Mouse (Mus musculus) MEL (cell line): ENCODE measurements at regions not wholly inside any gene's neighbourhood (a gene's known extent, or its start where the extent isn't known, plus 50 kb on each side); places are given as distances from the start of the nearest gene placed in this dataset.

Experiments used
- DNase-seq: peaks from one replicate; pipeline ENCODE4 v3.0.0; 2011; ENCODE audit warnings: low read depth, low spot score
- H3K27ac ChIP-seq: 2 replicates; pipeline ENCODE4 v1.5.1; 2012; ENCODE audit warnings: low read depth, mild to moderate bottlenecking, control low read depth, low read length, moderate library complexity; ENCODE audit not compliant: control insufficient read depth
- H3K27me3 ChIP-seq, 2 experiments: fragments of 150-350 bp in 1 of 2; sonication (generic) in 1 of 2; 2 replicates each; pipeline ENCODE4 v1.6.1; 2012; ENCODE audit warnings: low read length in 2 of 2, mild to moderate bottlenecking in 2 of 2, improper control_type of control experiment in 1 of 2, moderate library complexity in 1 of 2; ENCODE audit not compliant: insufficient read depth in 2 of 2, control insufficient read depth in 1 of 2
- H3K36me3 ChIP-seq, 2 experiments: 2 replicates each; pipeline ENCODE4 v1.6.1; 2012 to 2014; ENCODE audit warnings: low read length in 2 of 2, improper control_type of control experiment in 1 of 2, inconsistent platforms in 1 of 2, mild to moderate bottlenecking in 1 of 2; ENCODE audit not compliant: insufficient read depth in 2 of 2, control insufficient read depth in 1 of 2
- H3K4me1 ChIP-seq, 2 experiments: fragments of 150-350 bp in 1 of 2; sonication (generic) in 1 of 2; 2 replicates each; pipeline ENCODE4 v1.6.1; 2012; ENCODE audit warnings: low read length in 2 of 2, improper control_type of control experiment in 1 of 2, mild to moderate bottlenecking in 1 of 2; ENCODE audit not compliant: insufficient read depth in 2 of 2, control insufficient read depth in 1 of 2
- H3K4me3 ChIP-seq, 2 experiments: fragments of 150-350 bp in 1 of 2; sonication (generic) in 1 of 2; 2 replicates each; pipeline ENCODE4 v1.5.1; 2012; ENCODE audit warnings: low read depth in 2 of 2, low read length in 2 of 2, mild to moderate bottlenecking in 2 of 2, moderate library complexity in 2 of 2, control low read depth in 1 of 2, improper control_type of control experiment in 1 of 2; ENCODE audit not compliant: control insufficient read depth in 1 of 2, insufficient read depth in 1 of 2
- H3K79me2 ChIP-seq: 2 replicates; pipeline ENCODE4 v1.6.1; 2012; ENCODE audit warnings: mild to moderate bottlenecking, low read length, moderate library complexity; ENCODE audit not compliant: control insufficient read depth, poor library complexity, insufficient read depth
- H3K9ac ChIP-seq: 2 replicates; pipeline ENCODE4 v1.6.1; 2012; ENCODE audit warnings: low read depth, mild to moderate bottlenecking, control low read depth, low read length, moderate library complexity; ENCODE audit not compliant: control insufficient read depth, poor library complexity, severe bottlenecking
- H3K9me3 ChIP-seq: fragments of 150-350 bp; sonication (generic); replicated peaks from 2 replicates; pipeline ENCODE4 v1.6.1; 2012; ENCODE audit warnings: mild to moderate bottlenecking, low read length, improper control_type of control experiment, moderate library complexity; ENCODE audit not compliant: insufficient read depth
- CHD1 ChIP-seq: IDR thresholded peaks from 2 replicates; pipeline ENCODE4 v1.6.1; 2012; ENCODE audit warnings: low read depth, mild to moderate bottlenecking, inconsistent platforms, low read length, improper control_type of control experiment
- CHD2 ChIP-seq: IDR thresholded peaks from 2 replicates; pipeline ENCODE4 v1.6.1; 2011; ENCODE audit warnings: low read length, improper control_type of control experiment
- E2F4 ChIP-seq: IDR thresholded peaks from 2 replicates; pipeline ENCODE4 v1.6.1; 2011; ENCODE audit warnings: low read depth, low read length, improper control_type of control experiment, borderline replicate concordance
- ETS1 ChIP-seq: IDR thresholded peaks from 2 replicates; pipeline ENCODE4 v1.6.1; 2012; ENCODE audit warnings: low read depth, mild to moderate bottlenecking, inconsistent platforms, low read length, improper control_type of control experiment, moderate library complexity
- GABPA ChIP-seq: IDR thresholded peaks from 2 replicates; pipeline ENCODE4 v1.6.1; 2012; ENCODE audit warnings: low read depth, mild to moderate bottlenecking, inconsistent platforms, low read length, improper control_type of control experiment, moderate library complexity
- JUND ChIP-seq: IDR thresholded peaks from 2 replicates; pipeline ENCODE4 v1.6.1; 2011; ENCODE audit warnings: low read depth, mild to moderate bottlenecking, improper control_type of control experiment, low read length
- KAT2A ChIP-seq: conservative IDR thresholded peaks from 2 replicates; pipeline ENCODE4 v1.6.1; 2012; ENCODE audit warnings: low read depth, low read length, improper control_type of control experiment, inconsistent platforms
- MAFK ChIP-seq: IDR thresholded peaks from 2 replicates; pipeline ENCODE4 v1.6.1; 2011; ENCODE audit warnings: low read depth, mild to moderate bottlenecking, low read length, improper control_type of control experiment, borderline replicate concordance
- MXI1 ChIP-seq: IDR thresholded peaks from 2 replicates; pipeline ENCODE4 v1.6.1; 2011; ENCODE audit warnings: mild to moderate bottlenecking, low read depth, low read length, improper control_type of control experiment
- MYC ChIP-seq: IDR thresholded peaks from 2 replicates; pipeline ENCODE4 v1.6.1; 2011; ENCODE audit warnings: low read depth, mild to moderate bottlenecking, low read length, improper control_type of control experiment, moderate library complexity
- NRF1 ChIP-seq: IDR thresholded peaks from 2 replicates; pipeline ENCODE4 v1.6.1; 2014; ENCODE audit warnings: low read depth, mild to moderate bottlenecking, inconsistent platforms, low read length, improper control_type of control experiment, moderate library complexity; ENCODE audit not compliant: poor library complexity, insufficient read depth, severe bottlenecking
- POLR2AphosphoS2 ChIP-seq: IDR thresholded peaks from 2 replicates; pipeline ENCODE4 v1.6.1; 2011; ENCODE audit warnings: low read length, improper control_type of control experiment
- RAD21 ChIP-seq: IDR thresholded peaks from 2 replicates; pipeline ENCODE4 v1.6.1; 2011; ENCODE audit warnings: mild to moderate bottlenecking, low read depth, low read length, improper control_type of control experiment
- SIN3A ChIP-seq: IDR thresholded peaks from 2 replicates; pipeline ENCODE4 v1.6.1; 2012; ENCODE audit warnings: low read length, improper control_type of control experiment, inconsistent platforms
- SMC3 ChIP-seq: IDR thresholded peaks from 2 replicates; pipeline ENCODE4 v1.6.1; 2011; ENCODE audit warnings: low read depth, low read length, improper control_type of control experiment
- TBP ChIP-seq: IDR thresholded peaks from 2 replicates; pipeline ENCODE4 v1.8.0; 2011; ENCODE audit warnings: low read depth, low read length, improper control_type of control experiment
- USF1 ChIP-seq: IDR thresholded peaks from 2 replicates; pipeline ENCODE4 v1.6.1; 2014; ENCODE audit warnings: low read depth, mild to moderate bottlenecking, inconsistent platforms, low read length, improper control_type of control experiment, moderate library complexity
- USF2 ChIP-seq, 2 experiments: IDR thresholded peaks; 2 replicates each; pipeline ENCODE4 v1.6.1; 2011 to 2012; ENCODE audit warnings: improper control_type of control experiment in 2 of 2, low read length in 2 of 2, borderline replicate concordance in 1 of 2, inconsistent platforms in 1 of 2, low read depth in 1 of 2, mild to moderate bottlenecking in 1 of 2; ENCODE audit not compliant: insufficient read depth in 1 of 2
- ZC3H11A ChIP-seq: IDR thresholded peaks from 2 replicates; pipeline ENCODE4 v1.6.1; 2012; ENCODE audit warnings: low read depth, mild to moderate bottlenecking, inconsistent platforms, low read length, improper control_type of control experiment

GRCm38 (mm10) chr9:94589672-94590071 is 51.8 kb upstream of the 1190002N15Rik start:
- TF ChIP-seq RAD21 (no peak), SMC3 (no peak), GABPA (no peak), CHD2 (no peak), CHD1 (no peak), KAT2A (no peak), NRF1 (no peak), E2F4 (no peak), MXI1 (no peak), SIN3A (no peak), POLR2AphosphoS2 (no peak), ZC3H11A (no peak), ETS1 (no peak), TBP (no peak), MAFK (no peak), USF2 (IDR thresholded peaks at IDR 0.05; ENCODE audit: borderline replicate concordance in 1 of 2, insufficient read depth in 1 of 2, low read depth in 1 of 2, low read length in 2 of 2) (no peak), MYC (no peak), USF1 (no peak), JUND (no peak)
- no peaks in the 10 kb centered on the region for H3K4me1 ChIP-seq

DNA sequence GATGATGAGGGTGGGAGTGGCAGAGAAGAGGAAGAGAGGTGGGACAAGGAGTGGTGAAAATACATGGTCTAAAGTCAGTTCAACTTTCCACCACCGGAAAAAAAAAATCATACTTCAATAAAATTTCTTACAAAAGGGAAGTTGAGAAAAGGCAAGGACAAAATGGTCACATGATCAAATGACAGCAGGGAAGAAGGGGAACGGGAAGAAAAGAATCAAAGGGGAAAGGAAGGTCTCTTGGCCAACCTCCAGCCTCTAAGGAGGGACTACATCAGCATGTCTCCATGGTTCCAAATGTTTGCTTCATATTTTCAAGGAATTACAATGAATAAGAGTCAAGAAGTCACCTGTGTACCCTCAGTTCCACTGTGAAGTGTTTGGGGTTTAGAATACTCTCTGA is 64.7 kb upstream of the Slc9a9 start:
- Histone ChIP-seq H3K27ac (no peak overlapping the region), H3K79me2 (no peaks in the 10 kb centered on the region), H3K9ac (no peak overlapping the region), H3K27me3 (no peaks in the 10 kb centered on the region), H3K9me3 (no peaks in the 10 kb centered on the region), H3K4me1 (peaks cover 5 to 22% of the 10 kb centered on the region in 2 experiments; a peak in 3 of 4 replicates), H3K36me3 (peaks cover 0 to 22% of the 10 kb centered on the region in 2 experiments; a peak in 2 of 4 replicates), H3K4me3 (no peak overlapping the region)
- TF ChIP-seq USF2 (IDR thresholded peaks at IDR 0.05; ENCODE audit: borderline replicate concordance in 1 of 2, insufficient read depth in 1 of 2, low read depth in 1 of 2, low read length in 2 of 2), result peak in 1 of 2 experiments; percentile 39; a peak in 1 of 4 replicates
- no peak for TF ChIP-seq CHD1
- peak; percentile 83 for TF ChIP-seq USF1
- DNase-seq, result no peak

More at GRCm38 (mm10) chr9:94589672-94590071, 51.8 kb upstream of the 1190002N15Rik start:
- Histone ChIP-seq H3K36me3 (no peaks in the 10 kb centered on the region), H3K27ac (no peak overlapping the region), H3K27me3 (no peaks in the 10 kb centered on the region), H3K79me2 (no peaks in the 10 kb centered on the region), H3K9ac (no peak overlapping the region), H3K9me3 (no peaks in the 10 kb centered on the region), H3K4me3 (no peak overlapping the region)
- peak; percentile 36 for DNase-seq
